Mouse (Mus musculus) midbrain, embryonic 10.5 days (tissue): ENCODE measurements around the gene Fndc7. TPM values are rescaled to one million over a fixed set of nuclear protein-coding genes. Genes with fewer than 3 reads are reported as not detected.

Source experiments
- DNase-seq: peaks from one replicate; pipeline ENCODE4 v3.0.0-alpha.2; 2017; ENCODE audit warnings: low spot score
- H3K27ac ChIP-seq: fragments of 300-500 bp; sonication (generic); replicated peaks from 2 replicates; pipeline ENCODE4 v1.5.1; 2016; ENCODE audit warnings: mild to moderate bottlenecking
- H3K27me3 ChIP-seq: fragments of 300-500 bp; sonication (generic); 2 replicates; pipeline ENCODE4 v1.6.1; 2016; ENCODE audit warnings: low read depth, mild to moderate bottlenecking; ENCODE audit not compliant: poor library complexity, severe bottlenecking
- H3K36me3 ChIP-seq: fragments of 300-500 bp; sonication (generic); 2 replicates; pipeline ENCODE4 v1.6.1; 2016; ENCODE audit warnings: mild to moderate bottlenecking, moderate library complexity
- H3K4me1 ChIP-seq: fragments of 300-500 bp; sonication (generic); 2 replicates; pipeline ENCODE4 v1.6.1; 2016
- H3K4me3 ChIP-seq: fragments of 300-500 bp; sonication (generic); 2 replicates; pipeline ENCODE4 v1.5.1; 2016; ENCODE audit warnings: mild to moderate bottlenecking, moderate library complexity
- H3K9me3 ChIP-seq: fragments of 300-500 bp; sonication (generic); replicated peaks from 2 replicates; pipeline ENCODE4 v1.6.1; 2016; ENCODE audit warnings: mild to moderate bottlenecking
- WGBS: fragments of 180-500 bp; shearing (Covaris S2); methylation state at CpG from one replicate; pipeline ENCODE4 v1.1.7; 2016; 5-methylcytosine and 5-hydroxymethylcytosine counted together
- polyA plus RNA-seq: library from polyadenylated mRNA; unstranded; fragments of >200 nt; fragmentation: Nextera tagmentation; extraction: Ambion mirVana; gene quantifications from 2 replicates; pipeline ENCODE4 v1.2.1, GENCODE M21; 2016

Fndc7 gene
- polyA plus RNA-seq, 1 experiment from 2014 or later: 0.06 TPM

GRCm38 (mm10) chr3:108911548-108912413, 22.0 kb upstream of the Fndc7 start, which contains the start of gene Prpf38b:
Gene Prpf38b (minus strand): TSS chr3:108911727.
- Histone ChIP-seq H3K27me3 (no peaks in the 10 kb centered on the region), H3K27ac (peak within 1 kb of the TSS; percentile 97), H3K4me3 (peak within 1 kb of the TSS; percentile 99), H3K9me3 (no peaks in the 10 kb centered on the region), H3K4me1 (peaks cover 22% of the 10 kb centered on the region), H3K36me3 (peaks cover 22% of the 10 kb centered on the region)
- peak; percentile 99 for DNase-seq
- WGBS: under 1% methylated on average over 53 of the region's 53 CpGs

- H3K36me3 ChIP-seq: peaks cover 28% of the 10 kb centered on the region
- H3K4me1 ChIP-seq: peaks cover 18% of the 10 kb centered on the region
- H3K27me3 ChIP-seq: no peaks in the 10 kb centered on the region
- H3K27ac ChIP-seq: peak overlapping the region; percentile 97
- WGBS: under 1% methylated on average over 34 of the region's 44 CpGs
- DNase-seq: no peak
- H3K4me3 ChIP-seq: peak overlapping the region; percentile 99
- H3K9me3 ChIP-seq: no peaks in the 10 kb centered on the region
These were observed 21.3 kb upstream of the Fndc7 start for GRCm38 (mm10) chr3:108911081-108911547.

GRCm38 (mm10) chr3:108910303-108911080, 20.7 kb upstream of the Fndc7 start:
- H3K4me3 ChIP-seq: peak overlapping the region; percentile 99
- no peaks in the 10 kb centered on the region for H3K9me3 ChIP-seq
- peak overlapping the region; percentile 97 for H3K27ac ChIP-seq
- H3K4me1 ChIP-seq: peaks cover 18% of the 10 kb centered on the region
- WGBS: under 1% methylated on average over 32 of the region's 32 CpGs
- peaks cover 35% of the 10 kb centered on the region for H3K36me3 ChIP-seq
- no peaks in the 10 kb centered on the region for H3K27me3 ChIP-seq
- DNase-seq: peak; percentile 28

GRCm38 (mm10) chr3:108902934-108903333, 13.1 kb upstream of the Fndc7 start:
- Histone ChIP-seq H3K4me3 (no peak overlapping the region), H3K4me1 (no peaks in the 10 kb centered on the region), H3K27ac (no peak overlapping the region), H3K36me3 (peaks cover 83% of the 10 kb centered on the region), H3K9me3 (no peaks in the 10 kb centered on the region), H3K27me3 (no peaks in the 10 kb centered on the region)
- 93% methylated on average over 6 of the region's 6 CpGs for WGBS
- DNase-seq: no peak

- Histone ChIP-seq H3K4me1 (no peaks in the 10 kb centered on the region), H3K9me3 (no peaks in the 10 kb centered on the region), H3K4me3 (no peak overlapping the region), H3K36me3 (peaks cover 74% of the 10 kb centered on the region), H3K27me3 (no peaks in the 10 kb centered on the region), H3K27ac (no peak overlapping the region)
- DNase-seq: no peak
- WGBS: 56% methylated on average over 2 of the region's 2 CpGs
These were observed 12.2 kb upstream of the Fndc7 start for GRCm38 (mm10) chr3:108902038-108902437.

- no peaks in the 10 kb centered on the region for H3K27me3 ChIP-seq
- no peak overlapping the region for H3K4me3 ChIP-seq
- H3K36me3 ChIP-seq: peaks cover 60% of the 10 kb centered on the region
- DNase-seq: no peak
- WGBS: 81% methylated on average over 5 of the region's 5 CpGs
- no peaks in the 10 kb centered on the region for H3K9me3 ChIP-seq
- no peaks in the 10 kb centered on the region for H3K4me1 ChIP-seq
- H3K27ac ChIP-seq: no peak overlapping the region
These were observed 10.9 kb upstream of the Fndc7 start for GRCm38 (mm10) chr3:108900681-108901080.

- Histone ChIP-seq H3K4me1 (no peaks in the 10 kb centered on the region), H3K27ac (no peak overlapping the region), H3K9me3 (no peaks in the 10 kb centered on the region), H3K36me3 (peaks cover 55% of the 10 kb centered on the region), H3K27me3 (no peaks in the 10 kb centered on the region), H3K4me3 (no peak overlapping the region)
- DNase-seq: no peak
- WGBS: 76% methylated on average over 3 of the region's 3 CpGs
These were observed 10.3 kb upstream of the Fndc7 start for GRCm38 (mm10) chr3:108900147-108900546.

GRCm38 (mm10) chr3:108898640-108899039, 8.8 kb upstream of the Fndc7 start:
- Histone ChIP-seq H3K9me3 (no peaks in the 10 kb centered on the region), H3K27ac (no peak overlapping the region), H3K4me1 (no peaks in the 10 kb centered on the region), H3K27me3 (no peaks in the 10 kb centered on the region), H3K36me3 (peaks cover 40% of the 10 kb centered on the region), H3K4me3 (no peak overlapping the region)
- 89% methylated on average over 4 of the region's 4 CpGs for WGBS
- no peak for DNase-seq

GRCm38 (mm10) chr3:108892914-108893313, 3.1 kb upstream of the Fndc7 start:
- no peaks in the 10 kb centered on the region for H3K9me3 ChIP-seq
- no peaks in the 10 kb centered on the region for H3K36me3 ChIP-seq
- WGBS: 77% methylated on average over 4 of the region's 4 CpGs
- no peak for DNase-seq
- no peaks in the 10 kb centered on the region for H3K27me3 ChIP-seq
- H3K27ac ChIP-seq: no peak overlapping the region
- no peak overlapping the region for H3K4me3 ChIP-seq
- H3K4me1 ChIP-seq: no peaks in the 10 kb centered on the region

GRCm38 (mm10) chr3:108892080-108892479, 2.3 kb upstream of the Fndc7 start:
- 75% methylated on average over 1 of the region's 1 CpGs for WGBS
- no peaks in the 10 kb centered on the region for H3K27me3 ChIP-seq
- peaks cover 5% of the 10 kb centered on the region for H3K4me1 ChIP-seq
- H3K36me3 ChIP-seq: no peaks in the 10 kb centered on the region
- DNase-seq: no peak
- H3K9me3 ChIP-seq: no peaks in the 10 kb centered on the region
- H3K27ac ChIP-seq: no peak overlapping the region
- H3K4me3 ChIP-seq: no peak overlapping the region

- no peaks in the 10 kb centered on the region for H3K27me3 ChIP-seq
- no peak overlapping the region for H3K4me3 ChIP-seq
- WGBS: 90% methylated on average over 3 of the region's 3 CpGs
- no peak for DNase-seq
- H3K27ac ChIP-seq: no peak overlapping the region
- no peaks in the 10 kb centered on the region for H3K9me3 ChIP-seq
- no peaks in the 10 kb centered on the region for H3K36me3 ChIP-seq
- peaks cover 20% of the 10 kb centered on the region for H3K4me1 ChIP-seq
These were observed 2.2 kb downstream of the Fndc7 start for GRCm38 (mm10) chr3:108887618-108887975.

- Histone ChIP-seq H3K27me3 (no peaks in the 10 kb centered on the region), H3K9me3 (no peaks in the 10 kb centered on the region), H3K36me3 (no peaks in the 10 kb centered on the region), H3K27ac (0 out of 2 replicates have a peak overlapping the region, but pooled peaks have one; percentile 23), H3K4me3 (no peak overlapping the region), H3K4me1 (peaks cover 20% of the 10 kb centered on the region)
- 66% methylated on average over 12 of the region's 12 CpGs for WGBS
- DNase-seq: no peak
These were observed 2.7 kb downstream of the Fndc7 start for GRCm38 (mm10) chr3:108886934-108887617.
